ENCODE assay signal across 25 mouse cellular contexts in the genomic region with DNA sequence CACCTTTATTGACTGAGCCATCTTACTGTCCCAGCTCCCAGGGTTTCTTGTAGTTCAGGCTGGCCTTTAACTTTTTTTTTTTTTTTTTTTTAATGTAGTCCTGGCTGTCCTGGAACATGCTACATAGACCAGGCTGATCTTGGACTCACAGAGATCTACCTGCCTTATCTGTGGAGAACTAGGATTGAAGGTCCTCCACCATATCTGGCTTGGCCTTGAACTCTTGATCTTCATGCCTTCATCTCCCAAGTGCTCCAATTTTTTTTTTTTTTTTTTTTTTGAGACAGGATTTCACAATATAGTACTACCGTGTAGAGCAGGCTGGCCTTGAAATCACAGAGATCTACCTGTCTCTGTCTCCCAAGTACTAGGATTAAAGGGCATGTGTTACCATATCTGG. TPM values are rescaled to one million over a fixed set of nuclear protein-coding genes. Genes with fewer than 3 reads are reported as not detected.
"Had no signal": no experiment of that assay in that cellular context is flagged by ENCODE, and none has a peak within 500 bp of the region (broad histone marks: within the 10 kb centered on the region; RNA-seq: fewer than 3 reads in every experiment).

No protein-coding gene starts in this region.

- H3K27me3 ChIP-seq: embryonic facial prominence, embryonic 12.5 days; embryonic facial prominence, embryonic 13.5 days; embryonic facial prominence, embryonic 15.5 days; forebrain, embryonic 12.5 days; forebrain, embryonic 13.5 days; forebrain, embryonic 15.5 days had no signal

- H3K4me3 ChIP-seq: embryonic facial prominence, embryonic 10.5 days; embryonic facial prominence, embryonic 12.5 days; embryonic facial prominence, embryonic 13.5 days; embryonic facial prominence, embryonic 15.5 days; erythroblast, embryonic 14.5 days; forebrain, embryonic 10.5 days; forebrain, embryonic 12.5 days; forebrain, embryonic 13.5 days; forebrain, embryonic 15.5 days; gastrocnemius, adult 2 months; heart, adult 2 months; heart, embryonic 10.5 days had no signal

- H3K4me2 ChIP-seq: embryonic facial prominence, embryonic 12.5 days; embryonic facial prominence, embryonic 13.5 days; embryonic facial prominence, embryonic 15.5 days; forebrain, embryonic 12.5 days; forebrain, embryonic 13.5 days; forebrain, embryonic 15.5 days had no signal

- H3K36me3 ChIP-seq: embryonic facial prominence, embryonic 10.5 days; embryonic facial prominence, embryonic 12.5 days; embryonic facial prominence, embryonic 13.5 days; embryonic facial prominence, embryonic 15.5 days; forebrain, embryonic 10.5 days; forebrain, embryonic 12.5 days; forebrain, embryonic 15.5 days; heart, embryonic 10.5 days had no signal

- H3K9me3 ChIP-seq: embryonic facial prominence, embryonic 10.5 days; embryonic facial prominence, embryonic 12.5 days; embryonic facial prominence, embryonic 13.5 days; embryonic facial prominence, embryonic 15.5 days; forebrain, embryonic 10.5 days; forebrain, embryonic 12.5 days; forebrain, embryonic 13.5 days; forebrain, embryonic 15.5 days; heart, embryonic 10.5 days had no signal

- DNase-seq: cerebellum, adult 9-11 months; cerebellum, postnatal 14 days; cerebellum, postnatal 25 days; cerebellum, postnatal 36 days; embryo, embryonic 11 days; forebrain, postnatal 0 days; gastrocnemius, adult 2 months; gastrocnemius, postnatal 10 days; gastrocnemius, postnatal 14 days; gastrocnemius, postnatal 25 days; gastrocnemius, postnatal 36 days; heart, adult 18-20 months; heart, adult 2 months had no signal

- H3K9ac ChIP-seq: embryonic facial prominence, embryonic 12.5 days; embryonic facial prominence, embryonic 13.5 days; embryonic facial prominence, embryonic 15.5 days; forebrain, embryonic 12.5 days; forebrain, embryonic 13.5 days; forebrain, embryonic 15.5 days; forebrain, postnatal 0 days had no signal

- H3K27ac ChIP-seq: embryonic facial prominence, embryonic 10.5 days; embryonic facial prominence, embryonic 12.5 days; embryonic facial prominence, embryonic 13.5 days; embryonic facial prominence, embryonic 15.5 days; forebrain, embryonic 10.5 days; forebrain, embryonic 12.5 days; forebrain, embryonic 13.5 days; forebrain, embryonic 15.5 days; gastrocnemius, adult 2 months; heart, adult 2 months; heart, embryonic 10.5 days had no signal

RNA-seq across cellular contexts. Expression of a gene that starts 14.8 kb away (rescaled TPM):
- total RNA-seq: common myeloid progenitor, adult 5-6 weeks had no signal

RNA-seq across cellular contexts. Expression of a gene that starts 23.6 kb away (rescaled TPM):
- total RNA-seq: common myeloid progenitor, adult 5-6 weeks; granulocyte monocyte progenitor cell, adult 5-6 weeks had no signal
- polyA plus RNA-seq: erythroblast, embryonic 14.5 days had no signal
